Mouse (Mus musculus) G1E (cell line): ENCODE results near the gene Aldh3b2. TPM values are rescaled to one million over a fixed set of nuclear protein-coding genes. Genes with fewer than 3 reads are reported as not detected.
"Not testable (repeated sequence)": the region's sequence is repeated elsewhere in the genome, so short reads cannot be mapped to it uniquely, and the experiment has no call there.

Source experiments
- ATAC-seq: 2 replicates; pipeline ENCODE4 v1.8.0; 2016; ENCODE audit warnings: mild to moderate bottlenecking; ENCODE audit not compliant: insufficient number of reproducible peaks, poor library complexity, low FRiP score, severe bottlenecking; ENCODE audit errors: extremely low read depth
- DNase-seq: peaks from one replicate; pipeline ENCODE4 v3.0.0; 2012; ENCODE audit warnings: low spot score
- H3K27me3 ChIP-seq: 2 replicates; pipeline ENCODE4 v1.6.1; 2012; ENCODE audit warnings: mild to moderate bottlenecking, low read length, inconsistent platforms; ENCODE audit not compliant: insufficient read depth
- H3K36me3 ChIP-seq: replicated peaks from 2 replicates; pipeline ENCODE3; 2012; ENCODE audit warnings: mild to moderate bottlenecking, inconsistent platforms
- H3K4me1 ChIP-seq: 2 replicates; pipeline ENCODE4 v1.6.1; 2012; ENCODE audit warnings: low read depth, low read length, inconsistent platforms, mixed read lengths; ENCODE audit not compliant: insufficient read depth
- H3K4me3 ChIP-seq: 2 replicates; pipeline ENCODE4 v1.5.1; 2012; ENCODE audit warnings: low read depth, mild to moderate bottlenecking, inconsistent platforms, low read length, moderate library complexity, mixed read lengths
- H3K9me3 ChIP-seq: replicated peaks from 2 replicates; pipeline ENCODE4 v1.6.1; 2012; ENCODE audit warnings: inconsistent platforms
- CTCF ChIP-seq: IDR thresholded peaks from 2 replicates; pipeline ENCODE4 v1.5.1; 2012; ENCODE audit warnings: low read depth, low read length, inconsistent platforms, mixed read lengths
- GATA1 ChIP-seq: IDR thresholded peaks from 2 replicates; pipeline ENCODE4 v1.6.1; 2012; ENCODE audit warnings: borderline replicate concordance, low read length, inconsistent platforms, mixed read lengths
- GATA2 ChIP-seq: IDR thresholded peaks from 2 replicates; pipeline ENCODE4 v1.6.1; 2012; ENCODE audit warnings: low read depth, low read length, inconsistent platforms, borderline replicate concordance
- POLR2AphosphoS5 ChIP-seq: IDR thresholded peaks from 2 replicates; pipeline ENCODE4 v1.6.1; 2012; ENCODE audit warnings: low read depth, low read length, inconsistent platforms; ENCODE audit not compliant: insufficient replicate concordance
- TAL1 ChIP-seq: conservative IDR thresholded peaks from 2 replicates; pipeline ENCODE4 v1.6.1; 2012; ENCODE audit warnings: low read depth, low read length, inconsistent platforms, mixed read lengths
- polyA plus RNA-seq: library from polyadenylated mRNA; stranded (reverse); fragments of >175 nt; gene quantifications from 2 replicates; pipeline ENCODE4 v1.2.3, GENCODE M21; 2012
- total RNA-seq, 2 experiments: library from RNA; stranded (forward) in 1 of 2; stranded (reverse) in 1 of 2; fragments of 200-1000 nt in 1 of 2; fragments of >200 nt in 1 of 2; fragmentation: Nextera tagmentation in 1 of 2; gene quantifications; 2 replicates each; pipeline ENCODE4 v1.2.3; 2014 to 2017

Aldh3b2 gene
- total and polyA plus RNA-seq, 3 experiments = 0.11 TPM; not detected in 2

- no peak overlapping the region for H3K4me3 ChIP-seq
- H3K9me3 ChIP-seq = no peaks in the 10 kb centered on the region
- ATAC-seq (no peak), DNase-seq (no peak)
- no peaks in the 10 kb centered on the region for H3K36me3 ChIP-seq
- H3K4me1 ChIP-seq = no peaks in the 10 kb centered on the region; the same call in 1 of the 2 replicates
- TF ChIP-seq GATA1 (no peak), POLR2AphosphoS5 (no peak), CTCF (no peak), GATA2 (no peak), TAL1 (no peak)
- peaks cover 22% of the 10 kb centered on the region; the same call in 1 of the 2 replicates for H3K27me3 ChIP-seq
Measured at GRCm38 (mm10) chr19:3952099-3952498, 20.0 kb upstream of the Aldh3b2 start.

GRCm38 (mm10) chr19:3955033-3955432, 17.1 kb upstream of the Aldh3b2 start:
- no peaks in the 10 kb centered on the region for H3K36me3 ChIP-seq
- DNase-seq = no peak
- no peak overlapping the region for H3K4me3 ChIP-seq
- H3K4me1 ChIP-seq = no peaks in the 10 kb centered on the region; the same call in 1 of the 2 replicates
- peaks cover 23% of the 10 kb centered on the region; the same call in 1 of the 2 replicates for H3K27me3 ChIP-seq
- no peak for ATAC-seq
- no peak for TF ChIP-seq TAL1
- TF ChIP-seq GATA1 = no peak
- no peak for TF ChIP-seq CTCF
- TF ChIP-seq POLR2AphosphoS5 = no peak
- TF ChIP-seq GATA2 = no peak
- no peaks in the 10 kb centered on the region for H3K9me3 ChIP-seq

GRCm38 (mm10) chr19:3955804-3956203, 16.3 kb upstream of the Aldh3b2 start:
- no peak overlapping the region for H3K4me3 ChIP-seq
- ATAC-seq = no peak
- H3K9me3 ChIP-seq = no peaks in the 10 kb centered on the region; the same call in 1 of the 2 replicates
- no peaks in the 10 kb centered on the region for H3K4me1 ChIP-seq
- no peak for DNase-seq
- no peak for TF ChIP-seq TAL1
- no peak for TF ChIP-seq GATA1
- TF ChIP-seq CTCF = no peak
- TF ChIP-seq POLR2AphosphoS5 = no peak
- no peaks in the 10 kb centered on the region for H3K36me3 ChIP-seq
- peaks cover 19% of the 10 kb centered on the region; the same call in 1 of the 2 replicates for H3K27me3 ChIP-seq

- DNase-seq, H3K9me3 ChIP-seq, H3K4me1 ChIP-seq, H3K4me3 ChIP-seq, ATAC-seq, H3K36me3 ChIP-seq: not testable (repeated sequence)
- H3K27me3 ChIP-seq = peaks cover 22% of the 10 kb centered on the region; the same call in 1 of the 2 replicates
Measured at GRCm38 (mm10) chr19:3957296-3958036, 14.7 kb upstream of the Aldh3b2 start.

- TF ChIP-seq GATA1 (no peak), TAL1 (no peak), GATA2 (no peak), CTCF (no peak), POLR2AphosphoS5 (no peak)
- H3K9me3 ChIP-seq = no peaks in the 10 kb centered on the region; the same call in 1 of the 2 replicates
- ATAC-seq = no peak
- peaks cover 22% of the 10 kb centered on the region; the same call in 1 of the 2 replicates for H3K27me3 ChIP-seq
- no peaks in the 10 kb centered on the region for H3K4me1 ChIP-seq
- H3K36me3 ChIP-seq = no peaks in the 10 kb centered on the region
- no peak within 1 kb of the TSS for H3K4me3 ChIP-seq
- no peak for DNase-seq
Measured at GRCm38 (mm10) chr19:3958470-3958869, 13.7 kb upstream of the Aldh3b2 start, which contains the start of gene Aldh3b3. Gene Aldh3b3, plus strand, starts transcription at chr19:3958645.

GRCm38 (mm10) chr19:3959030-3959429, 13.1 kb upstream of the Aldh3b2 start:
- peaks cover 22% of the 10 kb centered on the region; the same call in 1 of the 2 replicates for H3K27me3 ChIP-seq
- no peaks in the 10 kb centered on the region for H3K36me3 ChIP-seq
- no peaks in the 10 kb centered on the region; the same call in 1 of the 2 replicates for H3K9me3 ChIP-seq

More at GRCm38 (mm10) chr19:3959030-3959429, 13.1 kb upstream of the Aldh3b2 start:
- ATAC-seq (no peak), DNase-seq (no peak)
- Histone ChIP-seq H3K4me3 (no peak overlapping the region), H3K4me1 (no peaks in the 10 kb centered on the region)
- TF ChIP-seq GATA1 = no peak
- no peak for TF ChIP-seq TAL1
- TF ChIP-seq CTCF = no peak
- no peak for TF ChIP-seq POLR2AphosphoS5
- TF ChIP-seq GATA2 = no peak
